Mouse (Mus musculus) forelimb bud, embryonic 11.5 days (tissue): ENCODE measurements at regions not wholly inside any gene's neighbourhood (a gene's known extent, or its start where the extent isn't known, plus 50 kb on each side); places are given as distances from the start of the nearest gene placed in this dataset.

ENCODE experiments used
- DNase-seq: peaks from one replicate; pipeline ENCODE4 v3.0.0-alpha.2; 2012; ENCODE audit warnings: low read depth, low spot score

DNA sequence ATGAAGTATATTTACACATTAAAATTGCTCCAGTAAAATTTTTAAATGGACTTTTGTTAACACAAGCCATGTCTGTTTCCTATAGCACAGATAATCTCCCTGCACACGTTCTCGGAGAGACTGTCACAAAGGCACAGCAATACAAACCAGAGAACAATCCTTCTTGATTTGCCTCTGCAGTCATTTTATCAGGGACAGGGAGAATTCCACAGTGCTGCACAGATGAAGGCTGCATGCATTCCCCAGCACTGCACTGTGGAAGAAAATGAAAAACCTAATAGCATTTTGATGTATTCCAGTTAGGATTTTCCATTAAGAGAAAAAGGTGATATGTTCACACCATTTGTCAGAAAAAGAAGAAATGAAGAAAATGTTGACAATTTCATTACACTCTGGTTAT, 63.4 kb upstream of the 1700008P02Rik start:
- DNase-seq: no peak

DNA sequence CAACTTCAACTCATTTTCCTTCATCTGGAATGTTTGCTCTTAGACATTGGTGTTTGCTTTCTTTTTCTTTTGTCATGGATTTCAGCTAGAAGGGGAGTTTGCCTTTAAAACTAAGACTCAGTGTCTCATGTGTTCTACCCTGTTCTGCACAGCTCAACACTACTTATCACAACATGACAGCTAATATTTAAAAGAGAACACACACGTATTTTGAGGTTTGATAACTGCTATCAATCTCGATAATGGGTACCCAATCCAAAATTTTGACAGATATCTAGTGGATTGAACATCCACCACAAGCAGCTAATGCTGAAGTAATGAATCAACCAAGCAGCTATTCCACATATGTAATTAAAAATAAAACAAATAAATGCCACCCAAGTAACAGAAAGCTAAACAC, 61.2 kb upstream of the 1700008P02Rik start:
- no peak for DNase-seq

DNA sequence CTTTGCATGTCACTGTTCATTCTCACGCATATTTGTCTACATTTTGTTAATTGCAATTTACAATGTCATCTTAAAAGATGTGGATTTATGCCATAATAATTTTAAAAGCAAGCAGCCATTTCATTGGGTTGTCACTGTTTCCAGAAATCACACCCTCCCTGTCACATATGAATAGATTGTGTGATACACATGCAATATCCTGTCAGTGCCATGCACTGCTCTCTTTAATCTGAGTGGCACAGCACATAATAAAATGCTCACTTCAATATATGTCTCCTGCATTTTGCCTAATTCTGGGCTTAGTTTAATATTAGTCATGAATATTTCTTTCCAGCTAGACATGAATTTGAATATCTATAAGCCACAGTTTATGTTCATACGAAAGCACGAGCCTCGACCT, 56.1 kb upstream of the 1700008P02Rik start:
- no peak for DNase-seq

DNA sequence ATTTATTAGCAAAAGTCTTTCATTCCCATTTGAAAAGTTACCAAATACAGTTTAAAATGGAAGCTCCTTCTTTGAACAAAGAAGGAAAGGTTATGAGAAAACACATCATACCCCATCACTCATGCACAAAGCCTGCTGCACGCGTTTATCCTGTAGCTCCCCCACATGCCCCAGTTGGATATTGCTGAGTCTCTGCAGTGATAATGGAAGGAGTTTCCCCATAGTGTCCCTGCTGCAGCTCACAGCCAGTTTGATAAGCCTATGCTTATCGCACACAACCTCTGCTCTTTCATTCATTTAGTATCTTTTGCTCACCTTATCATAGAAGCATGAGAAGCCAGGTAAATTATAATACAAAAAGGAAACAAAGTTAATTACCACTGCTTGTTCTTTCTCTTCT, 55.1 kb upstream of the 1700008P02Rik start:
- peak; percentile 14 for DNase-seq
